Mouse (Mus musculus) layer of hippocampus, postnatal 14 days (tissue): ENCODE data around the gene Kdm4b. TPM values are rescaled to one million over a fixed set of nuclear protein-coding genes. Genes with fewer than 3 reads are reported as not detected.

Source experiments
- DNase-seq, 2 experiments: peaks; one replicate each; pipeline ENCODE4 v3.0.0; 2021 to 2022; ENCODE audit warnings: low spot score in 2 of 2, mixed read lengths in 1 of 2
- total RNA-seq, 2 experiments: library from RNA; stranded (reverse); gene quantifications; 2 replicates each; pipeline ENCODE4 v1.2.3; 2021

The Kdm4b gene
- total RNA-seq, 2 experiments from 2014 or later = 79.7 to 84.5 TPM

- peak; percentile 66 to 79 for DNase-seq
Observed at GRCm38 (mm10) chr17:56380286-56380685, 54.4 kb downstream of the Kdm4b start.

DNA sequence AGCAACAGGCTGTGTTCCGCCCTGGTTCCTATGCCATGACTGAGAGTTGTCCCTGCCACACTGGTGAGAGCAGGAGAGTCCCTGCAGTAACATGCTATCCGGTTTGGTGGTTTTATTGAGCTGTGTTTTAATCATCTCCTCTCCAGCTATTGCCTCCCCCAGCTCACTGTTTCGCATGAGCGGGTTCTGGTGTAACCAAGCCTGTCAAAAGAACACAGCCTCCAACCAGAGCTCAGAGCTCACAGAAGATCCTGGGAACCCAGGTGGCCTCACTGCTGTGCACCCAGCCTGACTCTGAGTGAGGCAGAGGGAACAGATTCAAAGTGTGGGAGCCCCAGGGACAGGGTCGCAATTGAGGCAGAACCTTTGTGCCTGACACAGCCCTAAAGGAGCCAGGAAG lies 55.3 kb downstream of the Kdm4b start:
- DNase-seq = no peak

DNA sequence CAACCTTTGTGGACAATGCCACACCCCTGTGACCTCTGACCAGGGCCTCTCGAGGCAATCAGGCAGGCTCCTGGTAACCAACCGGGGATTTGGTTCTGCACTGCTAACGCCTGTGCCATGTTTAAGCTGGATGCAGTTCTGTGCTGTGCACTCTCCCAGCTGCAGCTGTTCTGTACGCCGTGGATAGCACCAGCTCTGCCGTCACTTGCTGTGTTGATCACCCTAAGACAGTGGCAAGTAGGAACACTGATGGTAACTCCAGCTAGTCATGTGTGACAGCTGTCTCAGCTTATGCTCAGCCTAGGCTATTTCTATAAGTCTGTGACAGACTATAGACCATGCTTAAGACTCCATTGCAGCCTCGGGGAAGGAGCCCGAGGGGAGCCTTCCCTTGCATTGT lies 57.1 kb downstream of the Kdm4b start:
- no peak for DNase-seq

DNA sequence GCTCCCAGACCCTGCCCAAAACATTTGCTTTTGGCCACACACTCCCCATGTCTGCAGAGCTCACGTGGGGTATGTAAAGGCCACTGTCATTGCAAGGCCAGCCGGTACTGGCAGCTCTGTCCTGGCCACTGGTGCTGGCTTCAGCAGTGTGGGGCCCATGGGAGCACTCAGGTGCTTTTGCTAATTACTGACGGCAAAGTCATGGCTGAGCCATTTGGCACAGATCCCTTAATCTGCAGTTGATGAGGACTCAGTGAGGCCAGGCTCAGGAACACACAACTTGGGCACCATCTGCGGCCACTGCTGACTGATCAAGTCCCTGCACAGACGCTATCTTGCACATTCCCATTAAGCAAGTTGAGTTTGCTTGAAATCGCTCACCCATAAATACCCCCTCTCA lies 59.0 kb downstream of the Kdm4b start:
- DNase-seq = no peak

DNA sequence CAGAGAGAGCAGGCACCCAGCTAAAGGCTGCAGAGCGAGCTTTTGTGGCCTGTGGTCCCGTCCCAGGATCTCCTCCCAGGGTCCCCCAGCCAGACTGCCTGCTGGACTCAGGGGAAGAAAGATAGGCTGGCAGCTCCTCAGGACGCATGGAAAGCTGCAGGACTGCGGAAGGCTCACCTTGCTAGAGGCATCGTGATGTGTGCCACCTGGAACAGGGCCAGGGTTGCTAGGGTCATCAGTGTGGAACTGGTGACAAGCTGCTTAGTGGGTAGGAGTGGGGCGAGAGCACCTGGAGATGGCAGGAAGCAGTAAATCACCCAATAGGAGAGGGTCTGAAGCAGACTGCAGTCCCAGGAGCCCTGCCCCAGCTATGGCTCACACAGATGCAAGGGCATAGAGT lies 61.8 kb downstream of the Kdm4b start:
- no peak for DNase-seq

GRCm38 (mm10) chr17:56393238-56393637 lies 67.4 kb downstream of the Kdm4b start:
- DNase-seq = no peak

- DNase-seq = no peak
Observed at GRCm38 (mm10) chr17:56393889-56394288, 68.0 kb downstream of the Kdm4b start.

DNA sequence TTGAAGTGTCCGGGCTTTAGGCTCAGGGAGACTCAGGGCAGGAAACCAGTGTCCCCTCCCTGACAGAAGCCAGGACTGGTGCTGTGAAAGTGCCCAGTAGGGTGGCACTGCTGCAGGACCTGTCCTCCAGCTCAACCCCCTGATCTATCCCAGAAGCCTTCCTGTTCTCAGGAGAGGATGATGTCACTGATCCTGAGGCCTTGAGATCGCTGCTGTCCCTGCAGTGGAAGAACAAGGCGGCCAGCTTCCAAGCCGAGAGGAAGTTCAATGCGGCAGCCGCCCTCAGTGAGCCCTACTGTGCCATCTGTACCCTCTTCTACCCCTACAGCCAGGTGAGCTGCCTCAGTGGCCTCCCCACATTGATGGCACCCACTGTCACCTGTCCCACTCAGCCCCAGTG lies 70.2 kb downstream of the Kdm4b start:
- no peak for DNase-seq

- no peak for DNase-seq
Observed at GRCm38 (mm10) chr17:56400221-56400620, 74.4 kb downstream of the Kdm4b start.

DNA sequence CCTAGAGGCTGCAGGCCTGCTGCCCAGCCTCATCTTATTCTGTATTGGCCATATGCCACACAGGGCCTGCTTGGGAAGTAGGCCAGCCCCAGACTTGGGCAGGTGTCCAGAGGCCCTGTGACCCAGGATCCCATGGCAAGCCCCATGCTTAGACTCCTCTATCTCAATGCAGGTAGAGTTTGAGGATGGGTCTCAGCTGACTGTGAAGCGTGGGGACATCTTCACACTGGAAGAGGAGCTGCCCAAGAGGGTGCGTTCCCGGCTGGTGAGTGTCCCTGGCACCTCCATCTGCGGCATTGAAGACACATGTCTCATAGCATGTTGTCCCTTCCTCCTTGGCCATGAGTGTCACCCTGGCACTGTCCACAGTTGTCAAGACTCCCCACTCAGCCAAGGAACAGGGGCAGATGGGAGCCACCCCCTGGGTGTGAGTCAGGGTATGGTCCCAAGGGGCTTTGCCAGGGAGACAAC lies 75.2 kb downstream of the Kdm4b start:
- no peak for DNase-seq

DNA sequence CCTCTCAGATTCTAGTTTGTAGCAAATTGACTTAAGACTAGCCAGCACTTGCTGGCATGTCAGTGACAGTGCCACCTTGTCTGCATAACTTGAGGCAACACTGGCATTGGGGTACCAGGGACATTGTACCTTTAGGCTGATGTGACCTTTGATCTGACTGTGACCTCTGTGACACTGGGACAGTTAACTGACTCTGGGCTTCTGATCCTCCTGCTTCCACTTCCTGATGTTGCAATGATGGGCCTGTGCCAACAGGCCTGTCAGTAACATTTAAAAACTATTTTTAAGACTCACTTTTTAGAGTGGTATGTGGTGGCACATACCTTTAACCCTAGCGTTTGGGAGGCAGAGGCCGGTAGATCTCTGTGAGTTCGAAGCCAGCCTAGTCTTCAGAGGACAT lies 79.5 kb downstream of the Kdm4b start:
- no peak for DNase-seq

DNA sequence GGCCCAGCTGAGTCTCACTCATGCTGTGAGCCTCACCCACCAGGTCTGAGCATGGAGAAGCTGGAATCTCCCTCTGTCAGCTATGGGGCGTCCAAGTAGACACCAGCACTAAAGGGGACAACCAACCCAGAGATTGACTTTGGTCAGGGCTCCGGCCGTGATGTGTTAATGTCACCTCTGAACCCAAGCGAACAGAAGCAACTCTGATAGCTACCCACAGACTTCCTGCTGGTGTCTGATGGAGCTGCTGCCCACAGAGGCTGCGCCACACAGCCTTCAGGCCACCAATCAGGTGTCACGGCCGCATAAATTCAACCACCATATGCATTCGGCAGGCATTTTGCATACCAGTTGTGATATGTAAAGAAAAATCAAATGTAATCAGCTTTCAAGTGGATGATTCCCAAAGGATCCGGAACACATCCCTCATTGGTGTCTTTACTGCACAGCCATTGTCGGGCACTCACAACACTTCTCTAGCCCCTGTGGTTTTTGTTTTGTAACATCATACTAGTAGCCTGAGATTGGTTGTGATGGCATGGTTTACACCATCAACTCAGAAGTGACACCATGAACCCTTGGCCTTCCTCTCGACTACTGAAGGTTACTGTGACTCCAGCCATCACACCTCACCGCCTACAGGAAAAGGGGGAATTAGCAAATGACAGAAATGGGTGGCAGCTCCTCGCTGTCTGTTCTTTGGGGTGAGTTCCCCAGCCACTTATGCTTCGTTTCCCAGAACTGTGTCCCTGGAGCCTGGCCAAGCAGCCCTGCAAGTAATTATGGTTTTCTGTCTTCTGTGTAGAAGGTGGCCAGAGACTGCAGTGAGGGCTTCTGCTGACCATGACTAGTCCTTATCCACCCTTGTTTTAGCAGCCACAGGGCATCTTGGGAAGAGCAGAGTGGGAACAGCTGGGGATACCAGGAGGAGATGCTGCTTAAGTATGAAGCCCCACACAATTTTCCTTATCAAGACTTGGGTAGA lies 80.3 kb downstream of the Kdm4b start:
- DNase-seq = peak in 1 of 2 experiments; percentile 44

GRCm38 (mm10) chr17:56406878-56407277 lies 81.0 kb downstream of the Kdm4b start:
- DNase-seq = no peak

- DNase-seq = no peak
Observed at GRCm38 (mm10) chr17:56407379-56407778, 81.5 kb downstream of the Kdm4b start.

GRCm38 (mm10) chr17:56408965-56409625 lies 83.2 kb downstream of the Kdm4b start:
- DNase-seq = no peak

GRCm38 (mm10) chr17:56409759-56410158 lies 83.9 kb downstream of the Kdm4b start:
- DNase-seq = no peak

GRCm38 (mm10) chr17:56411437-56411836 lies 85.6 kb downstream of the Kdm4b start:
- DNase-seq = no peak

GRCm38 (mm10) chr17:56413113-56413512 lies 87.3 kb downstream of the Kdm4b start:
- no peak for DNase-seq

GRCm38 (mm10) chr17:56414785-56415184 lies 88.9 kb downstream of the Kdm4b start:
- no peak for DNase-seq

- no peak for DNase-seq
Observed at GRCm38 (mm10) chr17:56418304-56418703, 92.4 kb downstream of the Kdm4b start.

- DNase-seq = no peak
Observed at GRCm38 (mm10) chr17:56420022-56420421, 94.2 kb downstream of the Kdm4b start.
